In the genomic region with DNA sequence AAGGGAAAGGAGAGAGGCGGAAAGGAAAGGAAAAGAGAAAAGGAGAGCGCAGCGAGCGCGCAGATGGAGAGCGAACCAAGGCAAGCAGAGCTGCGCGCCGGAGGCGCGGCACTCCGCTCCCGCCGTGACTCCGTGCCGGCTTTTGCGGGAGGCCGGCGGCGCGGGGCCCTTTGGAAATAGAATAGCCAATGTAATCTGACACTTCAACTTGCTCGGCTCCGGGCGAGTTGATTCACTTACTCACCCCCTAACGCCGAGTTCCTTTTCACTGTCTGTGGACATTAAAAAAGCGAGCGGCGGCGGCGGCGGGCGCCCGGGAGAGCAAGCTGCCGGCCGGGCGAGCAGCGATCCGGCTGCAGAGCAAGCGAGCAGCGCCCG, we compare ENCODE assay signal across 7 mouse cellular contexts. TPM values are rescaled to one million over a fixed set of nuclear protein-coding genes. Genes with fewer than 3 reads are reported as not detected.
DNase-seq lines count a peak whose midpoint lies in the region; ATAC-seq and TF ChIP-seq lines count a peak whose summit lies in the region.

A gene (plus strand): TSS at position 170 of the 378 bp plus-strand sequence.

- peak; percentile 90 for DNase-seq in adrenal gland, postnatal 25 days
- peak; percentile 97 for DNase-seq in embryonic facial prominence, embryonic 14.5 days (ENCODE audit: low spot score)
- peak; percentile 91 to 92 for DNase-seq in heart, adult 9 months (ENCODE audit: low spot score in 2 of 2)
- peak; percentile 94 for DNase-seq in kidney, adult 9 months
- DNase-seq in limb, embryonic 14.5 days (ENCODE audit: low spot score): peak; percentile 92
- peak; percentile 79 to 83 for DNase-seq in spleen, postnatal 10 days (ENCODE audit: low spot score in 2 of 2)

- H3K4me3 ChIP-seq in embryonic facial prominence, embryonic 14.5 days (ENCODE audit: low read depth, low read length): peak within 1 kb of the TSS; percentile 97
- H3K4me3 ChIP-seq in limb, embryonic 14.5 days (replicated peaks; ENCODE audit: low read length): peak within 1 kb of the TSS; percentile 95
- peak within 1 kb of the TSS; percentile 94 for H3K4me3 ChIP-seq in midbrain, embryonic 16.5 days (ENCODE audit: low read depth, low read length)

- peak within 1 kb of the TSS; percentile 100 for H3K27ac ChIP-seq in embryonic facial prominence, embryonic 14.5 days (replicated peaks; ENCODE audit: low read depth, low read length)
- H3K27ac ChIP-seq in limb, embryonic 14.5 days (replicated peaks; ENCODE audit: low read depth, low read length): peak within 1 kb of the TSS; percentile 100
- peak within 1 kb of the TSS; percentile 97 for H3K27ac ChIP-seq in midbrain, embryonic 16.5 days (ENCODE audit: low read length)

- no peak; the same call in 1 of the 2 replicates for TF ChIP-seq POLR2A in limb, embryonic 14.5 days (IDR thresholded peaks at IDR 0.05; ENCODE audit: borderline replicate concordance, extremely low read depth, insufficient read depth, insufficient read length)

- no peaks in the 10 kb centered on the region for H3K36me3 ChIP-seq in embryonic facial prominence, embryonic 14.5 days (ENCODE audit: control insufficient read depth, insufficient read depth, low read length)
- no peaks in the 10 kb centered on the region for H3K36me3 ChIP-seq in limb, embryonic 14.5 days (ENCODE audit: control insufficient read depth, insufficient read depth, low read length)
- H3K36me3 ChIP-seq in midbrain, embryonic 16.5 days (ENCODE audit: control insufficient read depth, insufficient read depth, low read length): no peaks in the 10 kb centered on the region

- no peaks in the 10 kb centered on the region for H3K9me3 ChIP-seq in embryonic facial prominence, embryonic 14.5 days (ENCODE audit: control insufficient read depth, low read length)
- no peaks in the 10 kb centered on the region for H3K9me3 ChIP-seq in limb, embryonic 14.5 days (ENCODE audit: control insufficient read depth, low read length)
- H3K9me3 ChIP-seq in midbrain, embryonic 16.5 days (replicated peaks; ENCODE audit: control insufficient read depth, low read length, poor library complexity, severe bottlenecking): no peaks in the 10 kb centered on the region

- WGBS in embryonic facial prominence, embryonic 14.5 days: 0% methylated on average over 32 of the region's 42 CpGs
- WGBS in limb, embryonic 14.5 days: under 1% methylated on average over 31 of the region's 42 CpGs
- WGBS in midbrain, embryonic 16.5 days: under 1% methylated on average over 39 of the region's 42 CpGs

- ATAC-seq in embryonic facial prominence, embryonic 14.5 days (ENCODE audit: low read depth): peak; percentile 58
- peak; percentile 63 for ATAC-seq in limb, embryonic 14.5 days (ENCODE audit: low FRiP score, low read depth)
- ATAC-seq in midbrain, embryonic 16.5 days: peak; percentile 27; the same call in 1 of the 2 replicates

- peaks cover 34% of the 10 kb centered on the region for H3K4me1 ChIP-seq in embryonic facial prominence, embryonic 14.5 days (ENCODE audit: control insufficient read depth, insufficient read depth, low read length)
- peaks cover 38% of the 10 kb centered on the region for H3K4me1 ChIP-seq in limb, embryonic 14.5 days (ENCODE audit: control insufficient read depth, insufficient read depth, low read length)
- H3K4me1 ChIP-seq in midbrain, embryonic 16.5 days (ENCODE audit: control insufficient read depth, insufficient read depth, low read length): peaks cover 45% of the 10 kb centered on the region

- H3K4me2 ChIP-seq in embryonic facial prominence, embryonic 14.5 days (ENCODE audit: low read depth, low read length): peak within 1 kb of the TSS; percentile 76
- H3K4me2 ChIP-seq in limb, embryonic 14.5 days (replicated peaks; ENCODE audit: low read depth, low read length, severe bottlenecking): peak within 1 kb of the TSS; percentile 92
- peak within 1 kb of the TSS; percentile 67 for H3K4me2 ChIP-seq in midbrain, embryonic 16.5 days (ENCODE audit: low read length)

- peak within 1 kb of the TSS; percentile 98 for H3K9ac ChIP-seq in embryonic facial prominence, embryonic 14.5 days (ENCODE audit: low read depth, low read length)
- peak within 1 kb of the TSS; percentile 99 for H3K9ac ChIP-seq in limb, embryonic 14.5 days (ENCODE audit: low read depth, low read length, severe bottlenecking)
- peak within 1 kb of the TSS; percentile 98 for H3K9ac ChIP-seq in midbrain, embryonic 16.5 days (ENCODE audit: low read depth, low read length)

- H3K27me3 ChIP-seq in embryonic facial prominence, embryonic 14.5 days (replicated peaks; ENCODE audit: control insufficient read depth, insufficient read depth, low read length): no peaks in the 10 kb centered on the region
- no peaks in the 10 kb centered on the region for H3K27me3 ChIP-seq in limb, embryonic 14.5 days (ENCODE audit: control insufficient read depth, insufficient read depth, low read length)
- H3K27me3 ChIP-seq in midbrain, embryonic 16.5 days (ENCODE audit: control insufficient read depth, insufficient read depth, low read depth, low read length): no peaks in the 10 kb centered on the region

RNA-seq across cellular contexts. Expression of the gene that starts here (rescaled TPM):
- total RNA-seq in adrenal gland, postnatal 25 days (2021): 125 and 153 TPM in 2 replicates
- polyA plus RNA-seq in embryonic facial prominence, embryonic 14.5 days (2014; fragmentation: Nextera tagmentation; extraction: Ambion mirVana): 31.3 and 36.6 TPM in 2 replicates
- polyA plus RNA-seq in limb, embryonic 14.5 days (2012; rRNA removed): 81.2 and 117 TPM in 2 replicates
- polyA plus RNA-seq in limb, embryonic 14.5 days (2014; fragmentation: Nextera tagmentation; extraction: Ambion mirVana): 61.8 and 75.8 TPM in 2 replicates
- polyA plus RNA-seq in midbrain, embryonic 16.5 days (2015; fragmentation: Nextera tagmentation; extraction: Ambion mirVana): 54.2 and 58.0 TPM in 2 replicates

Comparison
In these comparisons a context has a peak if more than half of its experiments do, and no peak if none do; other contexts are left out.
1. Peak in every context shown above with its lines: DNase-seq, ATAC-seq, H3K4me3 ChIP-seq and H3K27ac ChIP-seq.